Mouse (Mus musculus) neutrophil, adult 5-6 weeks (primary cell): Measurements from ENCODE around the gene Slc4a4. TPM values are rescaled to one million over a fixed set of nuclear protein-coding genes. Genes with fewer than 3 reads are reported as not detected.

ENCODE experiments used
- ATAC-seq: fragments of 151-379, 151-347 bp; 2 replicates; pipeline ENCODE4 v1.8.0; 2017; ENCODE audit warnings: mild to moderate bottlenecking, moderate TSS enrichment; ENCODE audit not compliant: insufficient number of reproducible peaks, poor library complexity, low FRiP score, severe bottlenecking; ENCODE audit errors: extremely low read depth
- total RNA-seq: library from RNA; stranded (forward); fragments of 200-1000 nt; gene quantifications from 2 replicates; pipeline ENCODE4 v1.2.3, GENCODE M21; 2017

The Slc4a4 gene
- total RNA-seq, 1 experiment from 2014 or later = 0.23 TPM

DNA sequence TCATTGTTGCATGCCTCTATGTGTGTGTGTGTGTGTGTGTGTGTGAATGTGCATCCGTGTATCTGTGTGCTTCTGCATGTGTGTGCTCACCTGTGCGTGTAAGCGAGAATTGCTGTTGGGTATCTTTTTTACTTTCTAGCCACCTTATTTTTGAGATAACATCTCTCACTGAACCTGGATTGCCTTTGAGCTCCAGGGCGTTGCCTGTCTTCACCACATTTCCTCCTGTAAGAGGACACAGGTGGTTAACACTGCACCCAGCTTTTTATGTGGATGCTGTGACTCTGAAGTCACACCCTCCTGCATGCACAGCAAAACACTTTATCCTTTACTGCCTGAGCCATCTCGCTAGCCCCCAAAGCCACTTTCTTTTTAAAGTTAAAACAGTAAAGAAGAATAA lies 158.2 kb downstream of the Slc4a4 start:
- 0 out of 2 replicates have a peak, but pooled peaks have one; percentile 19 for ATAC-seq

DNA sequence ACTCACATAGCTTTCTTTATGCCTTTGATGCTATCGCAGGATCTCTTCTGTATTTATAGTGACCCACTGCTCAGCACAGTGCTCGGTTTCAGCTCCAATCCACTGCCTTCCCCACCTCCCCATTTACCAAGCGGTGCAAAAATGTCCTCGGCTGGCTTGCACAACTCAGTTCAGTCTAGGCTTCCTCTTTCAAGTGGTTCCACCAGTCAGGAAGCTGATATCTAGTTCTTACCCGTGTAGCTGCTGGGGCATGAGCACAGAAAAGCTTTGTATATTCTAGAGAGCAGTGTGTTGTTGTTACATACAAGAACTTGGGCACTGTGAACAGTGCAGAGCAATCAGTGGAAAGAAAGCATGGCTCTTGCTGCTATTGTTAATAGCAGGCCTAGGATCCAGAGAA lies 165.0 kb downstream of the Slc4a4 start:
- no peak for ATAC-seq

- no peak for ATAC-seq
Measured at GRCm38 (mm10) chr5:89052230-89052629, 165.6 kb downstream of the Slc4a4 start.

DNA sequence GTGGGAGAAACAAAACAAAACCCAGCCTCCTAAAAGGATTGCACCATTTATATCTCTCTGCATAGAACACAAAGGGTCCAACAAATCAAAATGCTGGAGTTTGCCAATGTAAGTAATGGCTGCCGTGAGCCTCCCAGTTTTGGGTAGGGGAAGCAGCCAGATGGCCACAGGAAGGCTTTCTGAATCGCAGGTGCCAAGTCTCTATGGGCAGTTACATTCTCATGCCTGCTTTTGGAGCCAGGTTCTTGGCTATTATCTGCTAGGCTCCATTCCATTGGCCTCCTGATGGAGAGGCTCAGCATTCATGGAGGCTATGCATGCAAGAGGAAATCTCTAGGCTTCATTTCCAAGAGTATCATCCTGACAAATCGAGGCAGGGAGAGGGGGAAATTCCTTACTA lies 169.0 kb downstream of the Slc4a4 start:
- ATAC-seq = no peak

DNA sequence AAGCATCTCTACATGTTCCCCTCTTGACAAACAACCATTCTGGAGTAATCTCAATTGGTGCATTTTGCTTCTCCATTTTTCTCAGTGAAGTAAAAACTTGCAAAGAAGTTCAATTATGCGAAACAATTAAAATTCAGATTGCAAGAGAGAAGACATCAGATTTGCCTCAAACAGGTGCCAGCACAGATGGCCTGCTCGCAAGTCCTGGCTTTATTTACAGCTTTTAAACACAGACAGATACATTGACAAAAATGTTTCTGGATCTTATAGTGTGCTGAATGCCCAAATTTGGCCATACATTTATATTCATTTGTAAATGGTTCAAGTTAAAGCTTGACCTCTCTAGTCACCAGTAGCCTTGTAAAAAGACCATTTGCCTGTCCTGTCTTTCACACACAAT lies 169.8 kb downstream of the Slc4a4 start:
- ATAC-seq = no peak

GRCm38 (mm10) chr5:89061097-89061496 lies 174.5 kb downstream of the Slc4a4 start:
- no peak for ATAC-seq

DNA sequence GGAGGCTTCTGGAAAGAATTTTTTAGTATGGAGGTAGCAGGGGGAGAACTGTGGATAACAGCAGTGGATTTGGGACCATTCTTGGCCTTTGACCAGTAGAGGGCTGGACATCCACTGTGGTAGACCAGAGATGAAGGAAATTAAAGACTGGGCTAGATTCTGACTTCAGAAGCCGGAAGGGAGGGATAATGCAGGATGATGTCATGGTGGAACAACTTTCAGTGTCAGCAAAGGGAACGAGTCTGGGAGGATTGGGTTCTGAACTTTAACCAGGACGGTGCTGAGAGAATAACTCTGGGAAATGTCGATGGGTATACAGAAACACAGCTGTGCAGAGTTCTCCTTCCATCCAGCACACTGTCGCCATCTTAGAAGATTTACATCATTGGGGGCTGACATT lies 175.7 kb downstream of the Slc4a4 start:
- no peak for ATAC-seq

- no peak for ATAC-seq
Measured at GRCm38 (mm10) chr5:89067111-89067510, 180.5 kb downstream of the Slc4a4 start.

GRCm38 (mm10) chr5:89068072-89068471 lies 181.5 kb downstream of the Slc4a4 start:
- ATAC-seq = no peak

GRCm38 (mm10) chr5:89070051-89070450 lies 183.4 kb downstream of the Slc4a4 start:
- ATAC-seq = no peak

DNA sequence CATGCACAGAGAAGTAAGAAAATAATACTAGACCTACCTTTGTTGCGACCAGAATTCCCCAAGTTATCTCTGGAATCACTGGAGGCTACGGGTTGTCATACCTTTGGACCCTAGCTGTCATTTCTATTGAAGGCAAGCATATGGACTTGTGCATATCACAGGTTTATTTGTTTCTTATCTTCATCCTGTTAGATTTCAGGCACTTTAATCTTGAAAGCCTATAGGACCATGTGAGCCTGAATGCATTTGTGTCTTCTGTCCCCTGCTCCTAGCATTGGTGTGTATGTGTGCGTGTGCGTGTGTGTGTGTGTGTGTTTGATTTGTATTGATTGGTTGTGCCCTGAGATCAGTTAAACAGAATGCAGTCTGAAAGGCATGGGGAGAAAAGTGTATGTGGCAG lies 185.3 kb downstream of the Slc4a4 start:
- ATAC-seq = no peak

GRCm38 (mm10) chr5:89077711-89078110 lies 191.1 kb downstream of the Slc4a4 start:
- ATAC-seq = no peak

DNA sequence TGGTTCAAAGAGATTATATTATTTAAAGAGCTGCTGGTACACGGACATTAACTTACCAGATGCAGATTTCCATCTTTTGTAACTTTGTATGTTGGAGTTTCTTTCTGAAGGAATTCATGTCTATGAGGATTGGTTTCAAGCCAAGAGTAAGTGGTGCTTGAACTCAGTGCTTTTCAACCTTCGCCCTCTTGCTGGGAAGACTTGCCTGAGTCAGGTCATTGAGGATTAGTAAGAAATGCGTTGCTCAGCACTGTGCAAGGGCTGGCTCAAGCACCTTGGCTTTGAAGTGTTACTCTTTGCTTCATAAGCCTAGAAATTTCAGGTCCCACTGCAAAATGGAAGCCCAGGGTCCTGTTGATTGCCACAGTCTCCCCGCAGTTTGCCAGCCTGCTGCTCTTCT lies 196.9 kb downstream of the Slc4a4 start:
- no peak for ATAC-seq

DNA sequence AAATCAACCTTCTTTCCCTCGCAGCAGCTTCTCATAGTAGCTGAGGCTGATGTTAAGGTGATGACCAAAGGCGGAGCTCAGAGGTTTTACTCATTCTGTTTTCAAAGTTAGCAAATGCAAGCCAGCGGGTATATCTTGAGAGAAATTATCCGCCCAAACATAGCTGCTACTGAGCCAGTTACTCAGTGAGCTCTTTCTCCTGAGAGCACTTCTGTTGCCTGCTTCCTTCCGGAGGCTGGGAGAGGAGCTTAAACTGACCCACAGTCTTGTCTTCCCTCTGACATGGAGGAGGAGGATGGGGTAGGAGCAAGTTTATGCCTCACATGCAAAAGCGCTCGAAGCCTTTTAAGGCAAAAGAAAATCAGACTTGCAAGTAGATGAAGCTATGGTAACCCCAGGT lies 201.3 kb downstream of the Slc4a4 start:
- ATAC-seq = no peak

- no peak for ATAC-seq
Measured at GRCm38 (mm10) chr5:89088462-89088861, 201.8 kb downstream of the Slc4a4 start.

DNA sequence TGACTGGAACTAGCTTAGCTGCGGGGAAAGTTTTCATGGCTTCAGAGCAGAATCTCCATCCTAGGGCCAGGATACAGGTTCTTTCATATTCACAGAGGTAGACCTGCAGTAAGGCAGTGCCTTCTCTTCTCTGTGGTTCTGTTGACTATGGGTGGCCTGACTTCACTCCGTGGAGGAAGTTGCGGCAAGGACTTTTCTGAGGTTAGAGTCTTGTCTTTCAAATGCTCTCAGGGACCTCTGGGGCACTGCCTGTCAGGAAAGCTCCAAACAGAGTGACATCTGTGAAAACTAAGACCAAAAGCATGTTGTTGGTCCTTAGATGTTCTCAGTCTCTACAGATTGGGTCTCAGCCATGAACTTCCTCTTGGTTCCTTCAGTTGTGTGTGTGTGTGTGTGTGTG lies 203.5 kb downstream of the Slc4a4 start:
- ATAC-seq = no peak

- ATAC-seq = no peak
Measured at GRCm38 (mm10) chr5:89096371-89096770, 209.8 kb downstream of the Slc4a4 start.

DNA sequence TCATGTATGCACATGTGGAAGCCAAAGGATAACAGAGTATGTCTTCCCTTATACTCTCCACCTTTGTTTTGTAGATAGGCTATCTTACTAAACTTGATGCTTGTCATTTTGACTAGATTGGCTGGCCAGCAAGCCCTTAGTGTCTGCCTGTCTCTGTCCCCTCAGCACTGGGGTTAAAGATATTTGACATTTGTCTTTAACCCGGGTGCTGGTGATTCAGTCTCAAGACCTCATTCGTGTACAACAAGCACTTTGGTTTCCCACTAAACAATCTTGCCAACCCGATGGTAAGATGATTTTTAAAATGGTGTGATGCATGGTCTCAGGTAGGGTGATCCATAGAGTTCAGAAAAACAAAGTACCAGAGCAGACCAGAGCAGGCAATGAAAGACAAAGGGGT lies 210.7 kb downstream of the Slc4a4 start:
- ATAC-seq = no peak

DNA sequence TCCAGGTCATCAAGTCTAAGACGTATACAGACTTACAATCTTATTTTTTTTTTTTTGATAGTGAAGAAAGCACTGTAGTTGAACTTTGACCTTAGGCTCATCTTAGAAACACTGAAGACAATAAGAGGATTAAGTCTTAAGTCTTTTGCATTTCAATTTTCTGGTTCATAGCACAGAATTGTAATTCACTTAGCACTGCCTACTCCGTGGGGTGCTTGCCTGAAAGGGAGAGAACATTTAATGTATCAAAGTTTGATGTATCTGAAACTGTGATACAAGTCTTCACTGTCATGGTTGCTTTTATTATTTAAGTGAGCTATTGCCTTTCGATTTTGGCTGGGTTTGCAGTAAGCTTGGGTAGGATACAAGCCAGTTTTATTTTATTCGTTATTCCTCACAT lies 211.5 kb downstream of the Slc4a4 start:
- no peak for ATAC-seq

DNA sequence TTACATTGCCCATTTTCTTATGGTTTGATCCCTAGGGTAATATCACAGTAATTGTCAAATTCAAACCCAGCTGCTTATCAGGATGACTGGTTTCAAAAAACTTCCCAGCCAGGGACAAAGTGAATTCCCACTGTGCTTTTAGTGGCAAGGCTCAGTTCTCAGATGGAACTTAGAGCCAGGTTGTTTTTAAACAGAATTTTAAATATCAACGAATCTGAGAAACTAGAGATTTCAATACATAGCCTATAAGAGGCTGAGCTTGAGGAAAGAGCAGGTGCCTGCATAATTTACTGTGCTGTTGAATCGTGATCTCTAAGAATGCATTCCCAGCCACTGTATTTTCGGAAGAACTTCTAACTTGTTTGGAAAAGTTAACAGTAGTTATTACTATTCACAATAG lies 213.3 kb downstream of the Slc4a4 start:
- ATAC-seq = no peak

- ATAC-seq = no peak
Measured at GRCm38 (mm10) chr5:89102560-89102959, 215.9 kb downstream of the Slc4a4 start.

DNA sequence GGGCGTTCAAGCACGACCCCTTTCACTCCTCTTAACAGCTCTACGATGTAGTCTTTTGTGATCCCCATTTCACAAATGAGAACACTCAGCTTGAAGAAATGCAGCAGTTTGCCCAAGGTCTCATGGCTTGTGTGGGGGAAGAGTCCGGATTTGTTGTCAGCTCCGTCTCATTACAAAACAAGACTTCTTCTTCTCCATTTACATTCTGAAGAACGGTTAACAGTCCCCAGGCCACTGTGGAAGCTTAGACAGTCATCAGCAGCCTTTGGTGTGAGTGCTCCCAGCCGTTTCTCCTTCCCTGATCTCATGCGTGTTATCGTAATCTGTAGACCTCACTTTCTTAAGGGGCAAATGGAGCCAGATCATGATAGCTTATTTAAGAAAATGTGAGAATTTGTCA lies 218.7 kb downstream of the Slc4a4 start:
- ATAC-seq = no peak
